Mouse (Mus musculus): ENCODE measurements around the gene Zfp74. TPM values are rescaled to one million over a fixed set of nuclear protein-coding genes. Genes with fewer than 3 reads are reported as not detected.
A peak's percentile ranks its signal among the peaks of the same experiment; 100 is the strongest.

The Zfp74 gene
- polyA plus RNA-seq (2012; rRNA removed) (8.1 and 11.0 TPM in 2 replicates), polyA plus RNA-seq (2014; fragmentation: Nextera tagmentation; extraction: Ambion mirVana) (10.5 and 13.7 TPM in 2 replicates)

GRCm38 (mm10) chr7:29953513-29954401 is at the start of gene Zfp74:
Gene Zfp74, minus strand, starts transcription at chr7:29954089.
- H3K27ac ChIP-seq (replicated peaks; ENCODE audit: low read depth, low read length): peak within 1 kb of the TSS; percentile 94
- peak; percentile 88 for ATAC-seq (ENCODE audit: low FRiP score, low read depth)

DNA sequence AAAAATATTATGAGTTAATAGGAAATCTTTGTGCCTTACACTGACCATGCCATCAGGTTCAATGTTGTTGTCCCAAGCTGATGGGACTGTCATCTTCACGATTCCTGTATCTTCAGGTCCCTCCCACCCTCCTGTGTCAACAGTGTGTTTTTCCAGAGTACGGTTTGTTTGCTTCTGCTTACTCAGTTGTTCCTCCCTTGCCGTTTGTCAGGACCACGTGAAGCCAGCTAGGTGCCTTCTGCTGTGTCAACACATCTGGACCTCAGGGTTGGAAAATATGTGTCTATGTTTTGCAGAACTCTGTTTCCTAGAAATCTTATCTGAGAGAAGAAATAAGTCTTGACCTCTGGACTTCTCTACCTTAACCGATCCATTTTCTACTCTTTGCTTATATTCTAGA is 46.7 kb upstream of the Zfp74 start:
- H3K4me3 ChIP-seq (replicated peaks; ENCODE audit: low read length): no peak overlapping the region
- DNase-seq (ENCODE audit: low spot score): no peak
- H3K9ac ChIP-seq (ENCODE audit: low read depth, low read length, severe bottlenecking): no peak overlapping the region
- no peaks in the 10 kb centered on the region for H3K4me1 ChIP-seq (ENCODE audit: control insufficient read depth, insufficient read depth, low read length)
- H3K27me3 ChIP-seq (ENCODE audit: control insufficient read depth, insufficient read depth, low read length): no peaks in the 10 kb centered on the region
- WGBS: 95% methylated on average over 5 of the region's 5 CpGs
- H3K4me2 ChIP-seq (replicated peaks; ENCODE audit: low read depth, low read length, severe bottlenecking): no peak overlapping the region
- TF ChIP-seq POLR2A (IDR thresholded peaks at IDR 0.05; ENCODE audit: borderline replicate concordance, extremely low read depth, insufficient read depth, insufficient read length): no peak
- H3K36me3 ChIP-seq (ENCODE audit: control insufficient read depth, insufficient read depth, low read length): peaks cover 69% of the 10 kb centered on the region
- ATAC-seq (ENCODE audit: low FRiP score, low read depth): no peak
- no peak overlapping the region for H3K27ac ChIP-seq (replicated peaks; ENCODE audit: low read depth, low read length)
- H3K9me3 ChIP-seq (ENCODE audit: control insufficient read depth, low read length): no peaks in the 10 kb centered on the region

More at GRCm38 (mm10) chr7:29953513-29954401, at the start of gene Zfp74:
- H3K9ac ChIP-seq (ENCODE audit: low read depth, low read length, severe bottlenecking): peak within 1 kb of the TSS; percentile 90
- DNase-seq (ENCODE audit: low spot score): peak; percentile 89
- peak within 1 kb of the TSS; percentile 62 for H3K4me3 ChIP-seq (replicated peaks; ENCODE audit: low read length)
- no peaks in the 10 kb centered on the region for H3K27me3 ChIP-seq (ENCODE audit: control insufficient read depth, insufficient read depth, low read length)
- H3K9me3 ChIP-seq (ENCODE audit: control insufficient read depth, low read length): no peaks in the 10 kb centered on the region
- under 1% methylated on average over 52 of the region's 52 CpGs for WGBS
- peak within 1 kb of the TSS; percentile 49 for H3K4me2 ChIP-seq (replicated peaks; ENCODE audit: low read depth, low read length, severe bottlenecking)
- H3K36me3 ChIP-seq (ENCODE audit: control insufficient read depth, insufficient read depth, low read length): peaks cover 17% of the 10 kb centered on the region
- H3K4me1 ChIP-seq (ENCODE audit: control insufficient read depth, insufficient read depth, low read length): 0 out of 2 replicates have a peak, but pooled peaks cover 4% of the 10 kb centered on the region
- 0 out of 2 replicates have a peak, but pooled peaks have one; percentile 58 for TF ChIP-seq POLR2A (IDR thresholded peaks at IDR 0.05; ENCODE audit: borderline replicate concordance, extremely low read depth, insufficient read depth, insufficient read length)

GRCm38 (mm10) chr7:29995134-29995533 is 41.2 kb upstream of the Zfp74 start:
- Histone ChIP-seq H3K4me3 (replicated peaks; ENCODE audit: low read length) (no peak overlapping the region), H3K9me3 (ENCODE audit: control insufficient read depth, low read length) (no peaks in the 10 kb centered on the region), H3K9ac (ENCODE audit: low read depth, low read length, severe bottlenecking) (no peak overlapping the region), H3K27ac (replicated peaks; ENCODE audit: low read depth, low read length) (no peak overlapping the region), H3K27me3 (ENCODE audit: control insufficient read depth, insufficient read depth, low read length) (no peaks in the 10 kb centered on the region), H3K4me1 (ENCODE audit: control insufficient read depth, insufficient read depth, low read length) (no peaks in the 10 kb centered on the region), H3K4me2 (replicated peaks; ENCODE audit: low read depth, low read length, severe bottlenecking) (no peak overlapping the region), H3K36me3 (ENCODE audit: control insufficient read depth, insufficient read depth, low read length) (peaks cover 83% of the 10 kb centered on the region)
- no peak for ATAC-seq (ENCODE audit: low FRiP score, low read depth)
- DNase-seq (ENCODE audit: low spot score): no peak
- TF ChIP-seq POLR2A (IDR thresholded peaks at IDR 0.05; ENCODE audit: borderline replicate concordance, extremely low read depth, insufficient read depth, insufficient read length): no peak
- 90% methylated on average over 8 of the region's 8 CpGs for WGBS

- H3K27me3 ChIP-seq (ENCODE audit: control insufficient read depth, insufficient read depth, low read length): no peaks in the 10 kb centered on the region
- DNase-seq (ENCODE audit: low spot score) (no peak), ATAC-seq (ENCODE audit: low FRiP score, low read depth) (no peak)
- no peak overlapping the region for H3K4me2 ChIP-seq (replicated peaks; ENCODE audit: low read depth, low read length, severe bottlenecking)
- WGBS: 96% methylated on average over 9 of the region's 9 CpGs
- no peaks in the 10 kb centered on the region for H3K9me3 ChIP-seq (ENCODE audit: control insufficient read depth, low read length)
- no peak overlapping the region for H3K27ac ChIP-seq (replicated peaks; ENCODE audit: low read depth, low read length)
- H3K4me1 ChIP-seq (ENCODE audit: control insufficient read depth, insufficient read depth, low read length): no peaks in the 10 kb centered on the region
- no peak overlapping the region for H3K4me3 ChIP-seq (replicated peaks; ENCODE audit: low read length)
- TF ChIP-seq POLR2A (IDR thresholded peaks at IDR 0.05; ENCODE audit: borderline replicate concordance, extremely low read depth, insufficient read depth, insufficient read length): no peak
- H3K36me3 ChIP-seq (ENCODE audit: control insufficient read depth, insufficient read depth, low read length): peaks cover 77% of the 10 kb centered on the region
- no peak overlapping the region for H3K9ac ChIP-seq (ENCODE audit: low read depth, low read length, severe bottlenecking)
Measured at GRCm38 (mm10) chr7:29993340-29993739, 39.5 kb upstream of the Zfp74 start.

GRCm38 (mm10) chr7:29992698-29993097 is 38.8 kb upstream of the Zfp74 start:
- no peak overlapping the region for H3K27ac ChIP-seq (replicated peaks; ENCODE audit: low read depth, low read length)
- DNase-seq (ENCODE audit: low spot score) (no peak), ATAC-seq (ENCODE audit: low FRiP score, low read depth) (no peak)
- H3K4me1 ChIP-seq (ENCODE audit: control insufficient read depth, insufficient read depth, low read length): no peaks in the 10 kb centered on the region
- no peak overlapping the region for H3K4me3 ChIP-seq (replicated peaks; ENCODE audit: low read length)
- H3K9ac ChIP-seq (ENCODE audit: low read depth, low read length, severe bottlenecking): no peak overlapping the region
- no peak for TF ChIP-seq POLR2A (IDR thresholded peaks at IDR 0.05; ENCODE audit: borderline replicate concordance, extremely low read depth, insufficient read depth, insufficient read length)
- 93% methylated on average over 8 of the region's 8 CpGs for WGBS
- H3K4me2 ChIP-seq (replicated peaks; ENCODE audit: low read depth, low read length, severe bottlenecking): no peak overlapping the region
- H3K27me3 ChIP-seq (ENCODE audit: control insufficient read depth, insufficient read depth, low read length): no peaks in the 10 kb centered on the region
- H3K36me3 ChIP-seq (ENCODE audit: control insufficient read depth, insufficient read depth, low read length): peaks cover 76% of the 10 kb centered on the region
- no peaks in the 10 kb centered on the region for H3K9me3 ChIP-seq (ENCODE audit: control insufficient read depth, low read length)
